ENCODE assay signal across 35 mouse cellular contexts in genomic region chr2:119763924-119764323, GRCm38 (mm10). TPM values are rescaled to one million over a fixed set of nuclear protein-coding genes. Genes with fewer than 3 reads are reported as not detected.
"Had no signal": no experiment of that assay in that cellular context is flagged by ENCODE, and none has a peak within 500 bp of the region (broad histone marks: within the 10 kb centered on the region; RNA-seq: fewer than 3 reads in every experiment).

No protein-coding gene starts in this region.

- H3K9me3 ChIP-seq: embryonic facial prominence, embryonic 12.5 days; embryonic facial prominence, embryonic 13.5 days; forebrain, embryonic 10.5 days; forebrain, embryonic 12.5 days; forebrain, embryonic 13.5 days; forebrain, embryonic 15.5 days; heart, embryonic 10.5 days had no signal

- DNase-seq: cerebellum, adult 18-20 months; cerebellum, adult 2 months; cerebellum, adult 8-10 months; cerebellum, adult 9-10 months; cerebellum, adult 9-11 months; cerebellum, postnatal 10 days; cerebellum, postnatal 14 days; cerebellum, postnatal 25 days; cerebellum, postnatal 36 days; embryo, embryonic 11 days; forebrain, postnatal 0 days; gastrocnemius, adult 2 months; gastrocnemius, postnatal 10 days; gastrocnemius, postnatal 14 days; gastrocnemius, postnatal 25 days; gastrocnemius, postnatal 36 days; heart, adult 18-20 months; heart, adult 2 months had no signal

- H3K4me1 ChIP-seq: embryonic facial prominence, embryonic 12.5 days had no signal

- H3K4me2 ChIP-seq: embryonic facial prominence, embryonic 12.5 days; embryonic facial prominence, embryonic 13.5 days; forebrain, embryonic 12.5 days; forebrain, embryonic 13.5 days; forebrain, embryonic 15.5 days had no signal

- H3K27ac ChIP-seq: embryonic facial prominence, embryonic 12.5 days; embryonic facial prominence, embryonic 13.5 days; forebrain, embryonic 10.5 days; forebrain, embryonic 12.5 days; forebrain, embryonic 13.5 days; forebrain, embryonic 15.5 days; gastrocnemius, adult 2 months; heart, adult 2 months; heart, embryonic 10.5 days had no signal

- H3K4me3 ChIP-seq: embryonic facial prominence, embryonic 12.5 days; embryonic facial prominence, embryonic 13.5 days; erythroblast, embryonic 14.5 days; forebrain, embryonic 10.5 days; forebrain, embryonic 12.5 days; forebrain, embryonic 13.5 days; forebrain, embryonic 15.5 days; gastrocnemius, adult 2 months; heart, adult 2 months; heart, embryonic 10.5 days had no signal

- H3K9ac ChIP-seq: embryonic facial prominence, embryonic 12.5 days; embryonic facial prominence, embryonic 13.5 days; forebrain, embryonic 12.5 days; forebrain, embryonic 13.5 days; forebrain, embryonic 15.5 days; forebrain, postnatal 0 days had no signal

- ATAC-seq: forebrain, embryonic 13.5 days; forebrain, embryonic 14.5 days; forebrain, embryonic 15.5 days; forebrain, embryonic 16.5 days; forebrain, postnatal 0 days had no signal

RNA-seq across cellular contexts. Expression of gene Ltk, which starts 3.7 kb away (rescaled TPM):
- total RNA-seq: common myeloid progenitor, adult 5-6 weeks; gastrocnemius, adult 18-20 months; gastrocnemius, adult 2 months; gastrocnemius, adult 8-10 months; gastrocnemius, postnatal 10 days; gastrocnemius, postnatal 14 days; gastrocnemius, postnatal 25 days; gastrocnemius, postnatal 36 days; gastrocnemius, postnatal 4 days; granulocyte monocyte progenitor cell, adult 5-6 weeks; heart, adult 2 months; heart, adult 8-10 months had no signal
- polyA plus RNA-seq: embryonic facial prominence, embryonic 11.5 days; embryonic facial prominence, embryonic 12.5 days; erythroblast, embryonic 14.5 days; forebrain, embryonic 12.5 days had no signal

RNA-seq across cellular contexts. Expression of gene Itpka, which starts 21.8 kb away (rescaled TPM):
- total RNA-seq: gastrocnemius, adult 18-20 months; gastrocnemius, adult 2 months; gastrocnemius, adult 8-10 months; gastrocnemius, postnatal 25 days; gastrocnemius, postnatal 36 days had no signal
- polyA plus RNA-seq: embryonic facial prominence, embryonic 13.5 days had no signal

RNA-seq across cellular contexts. Expression of gene Tyro3, which starts 33.6 kb away (rescaled TPM):
- total RNA-seq: granulocyte monocyte progenitor cell, adult 5-6 weeks had no signal
- polyA plus RNA-seq: erythroblast, embryonic 14.5 days had no signal
